Mouse (Mus musculus): ENCODE results near the gene Lztfl1.

DNA sequence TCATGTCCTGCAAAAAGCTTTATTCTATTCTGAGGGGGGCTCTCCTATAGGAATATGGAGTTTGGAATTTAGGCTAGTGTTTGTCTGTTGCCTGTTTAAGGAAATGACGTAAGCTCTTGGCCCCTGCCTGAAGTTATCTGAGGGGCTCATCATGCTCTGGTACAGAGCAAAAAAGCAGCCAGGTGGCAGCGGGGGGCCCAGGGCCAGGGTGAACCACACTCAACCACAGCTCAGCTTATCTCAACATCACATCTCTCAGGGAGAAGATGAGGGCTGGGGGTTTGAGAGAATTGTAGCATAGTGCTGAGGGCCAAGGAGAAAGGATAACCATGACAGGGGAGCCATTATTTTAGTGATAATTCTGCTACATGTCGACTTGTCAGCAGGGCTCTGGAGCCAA is 39.3 kb upstream of the Lztfl1 start:
- no peak for TF ChIP-seq POLR2A (IDR thresholded peaks at IDR 0.05; ENCODE audit: insufficient read depth, low read depth, low read length)
- no peak for TF ChIP-seq CTCF (IDR thresholded peaks at IDR 0.05; ENCODE audit: insufficient read depth, low read depth, low read length)

All from olfactory bulb, adult 2 months (tissue).